Mouse (Mus musculus) thymus, postnatal 4 days (tissue): ENCODE results near the gene Mark3.

Experiments used
- DNase-seq: peaks from one replicate; pipeline ENCODE4 v3.0.0; 2021

Gene Mark3

DNA sequence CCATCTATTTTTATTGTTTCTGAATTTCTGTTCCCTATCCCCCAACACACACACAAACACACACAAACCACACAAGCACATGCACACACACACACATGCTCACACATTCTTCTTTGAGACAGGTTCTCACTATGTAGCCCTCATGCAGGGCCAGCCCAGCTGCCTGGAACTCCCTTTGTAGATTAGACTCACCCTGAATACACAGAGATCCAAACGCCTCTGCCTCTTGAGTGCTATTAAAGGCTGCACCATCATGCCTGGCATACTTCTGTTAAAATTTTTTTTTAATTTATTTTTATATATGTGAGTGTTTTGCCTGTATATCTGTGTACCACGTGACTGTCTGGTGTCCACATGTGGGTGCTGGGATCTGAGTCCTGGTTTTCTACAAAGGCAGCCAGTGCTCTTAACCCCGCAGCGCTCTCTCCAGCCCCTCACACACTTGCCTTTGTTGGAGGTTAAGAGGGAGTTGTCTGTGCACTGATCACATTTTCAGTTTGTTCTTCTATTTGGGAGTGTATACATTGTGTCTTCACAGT lies 12.0 kb upstream of the Mark3 start:
- no peak for DNase-seq

DNA sequence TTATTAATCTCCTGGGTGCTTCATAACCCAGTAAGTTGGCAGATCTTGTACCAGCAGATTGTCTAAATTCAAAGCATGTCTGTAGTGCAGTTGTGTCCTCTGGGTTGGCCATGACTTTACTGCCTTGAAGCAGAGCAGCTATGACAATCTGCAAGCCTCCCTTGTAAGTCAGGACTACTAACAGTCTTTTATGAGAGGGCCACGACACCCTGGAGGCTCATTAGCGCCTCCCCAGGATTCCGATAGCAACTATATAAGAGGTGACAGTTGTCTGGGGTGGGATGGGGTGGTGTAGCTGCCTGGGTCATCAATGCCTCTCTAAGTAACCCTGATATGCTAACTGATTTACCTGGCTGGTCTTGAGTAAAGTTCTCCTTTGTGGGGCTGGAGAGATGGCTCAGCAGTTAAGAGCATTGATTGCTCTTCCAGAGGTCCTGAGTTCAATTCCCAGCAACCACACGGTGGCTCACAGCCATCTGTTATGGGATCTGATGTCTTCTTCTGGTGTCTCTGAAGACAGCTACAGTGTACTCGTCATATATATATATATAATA lies 11.2 kb upstream of the Mark3 start:
- no peak for DNase-seq

DNA sequence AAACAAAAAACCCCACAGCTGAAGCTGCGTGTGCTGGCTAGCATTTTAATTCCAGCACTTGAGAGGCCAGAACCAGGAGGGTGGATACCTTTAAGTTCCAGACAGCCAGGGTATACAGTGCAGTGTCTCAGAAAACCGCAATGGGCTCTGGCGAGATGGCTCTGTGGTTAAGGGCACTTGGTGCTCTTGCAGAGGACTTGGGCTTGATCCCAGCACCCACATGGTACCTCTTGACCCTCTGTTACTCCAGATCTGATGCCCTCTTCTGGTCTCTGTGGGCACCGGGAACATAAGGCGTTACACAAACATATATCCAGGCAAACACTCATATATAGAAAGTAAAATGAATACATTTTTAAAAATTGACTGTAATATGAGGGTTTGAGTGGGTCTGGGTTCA lies 9.0 kb upstream of the Mark3 start:
- no peak for DNase-seq

DNA sequence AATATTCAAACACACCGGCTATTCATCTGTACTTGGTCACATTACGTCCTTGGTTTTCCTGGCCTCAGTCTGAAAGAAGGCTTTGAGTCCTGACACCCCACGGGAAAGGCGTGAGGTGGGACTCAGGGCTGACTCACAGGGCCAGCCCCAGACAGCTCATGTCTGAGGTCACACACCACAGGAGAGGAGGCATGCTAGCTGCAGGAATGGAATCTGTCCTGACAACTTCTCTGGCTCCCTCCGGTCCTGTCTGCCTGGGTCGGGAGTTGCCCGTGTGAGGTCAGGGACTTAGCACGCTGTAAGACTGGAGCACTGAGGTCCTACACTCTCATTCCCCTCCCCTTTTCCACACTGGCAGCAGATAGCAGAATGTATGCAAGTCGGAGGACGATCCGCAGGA lies 5.5 kb upstream of the Mark3 start:
- DNase-seq = no peak

DNA sequence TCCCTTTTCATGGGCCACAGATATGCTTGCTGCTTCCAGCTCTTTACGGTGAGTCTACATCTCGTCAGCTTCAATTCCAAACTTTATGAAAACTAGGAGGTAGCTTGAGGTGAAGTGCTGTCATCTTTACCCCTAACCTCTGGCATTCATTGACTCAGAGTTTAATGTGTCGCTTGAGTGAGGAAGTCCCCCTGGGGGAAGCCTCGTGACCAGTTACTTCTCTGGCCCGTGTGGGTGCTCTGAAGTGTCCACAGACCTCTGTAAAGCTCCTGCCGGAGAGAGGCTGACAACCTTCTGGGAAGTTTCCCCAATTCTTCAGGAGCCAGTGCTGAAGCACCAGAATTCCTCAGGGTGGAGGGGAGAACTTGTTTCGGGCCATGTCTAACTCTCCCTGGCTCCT lies 1.9 kb upstream of the Mark3 start:
- no peak for DNase-seq

DNA sequence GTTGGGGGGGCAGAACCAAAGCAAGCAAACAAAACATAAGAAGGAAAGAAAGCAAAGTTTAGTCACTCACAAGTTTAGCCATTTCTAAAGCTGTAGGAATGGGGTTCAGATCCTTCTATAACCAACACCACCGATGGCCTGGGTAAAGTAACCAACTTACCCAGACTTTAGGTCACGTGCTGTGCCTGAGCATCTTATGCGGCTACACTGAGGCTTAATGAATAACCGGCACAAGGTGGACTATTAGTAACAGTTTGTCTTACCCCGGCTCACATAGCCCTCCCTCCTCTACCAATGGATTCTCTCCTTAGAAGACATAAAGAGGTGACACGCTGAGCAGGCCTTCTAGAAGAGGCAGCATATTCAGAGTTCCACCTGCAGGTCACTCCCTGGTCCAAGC lies 1.0 kb upstream of the Mark3 start:
- no peak for DNase-seq

DNA sequence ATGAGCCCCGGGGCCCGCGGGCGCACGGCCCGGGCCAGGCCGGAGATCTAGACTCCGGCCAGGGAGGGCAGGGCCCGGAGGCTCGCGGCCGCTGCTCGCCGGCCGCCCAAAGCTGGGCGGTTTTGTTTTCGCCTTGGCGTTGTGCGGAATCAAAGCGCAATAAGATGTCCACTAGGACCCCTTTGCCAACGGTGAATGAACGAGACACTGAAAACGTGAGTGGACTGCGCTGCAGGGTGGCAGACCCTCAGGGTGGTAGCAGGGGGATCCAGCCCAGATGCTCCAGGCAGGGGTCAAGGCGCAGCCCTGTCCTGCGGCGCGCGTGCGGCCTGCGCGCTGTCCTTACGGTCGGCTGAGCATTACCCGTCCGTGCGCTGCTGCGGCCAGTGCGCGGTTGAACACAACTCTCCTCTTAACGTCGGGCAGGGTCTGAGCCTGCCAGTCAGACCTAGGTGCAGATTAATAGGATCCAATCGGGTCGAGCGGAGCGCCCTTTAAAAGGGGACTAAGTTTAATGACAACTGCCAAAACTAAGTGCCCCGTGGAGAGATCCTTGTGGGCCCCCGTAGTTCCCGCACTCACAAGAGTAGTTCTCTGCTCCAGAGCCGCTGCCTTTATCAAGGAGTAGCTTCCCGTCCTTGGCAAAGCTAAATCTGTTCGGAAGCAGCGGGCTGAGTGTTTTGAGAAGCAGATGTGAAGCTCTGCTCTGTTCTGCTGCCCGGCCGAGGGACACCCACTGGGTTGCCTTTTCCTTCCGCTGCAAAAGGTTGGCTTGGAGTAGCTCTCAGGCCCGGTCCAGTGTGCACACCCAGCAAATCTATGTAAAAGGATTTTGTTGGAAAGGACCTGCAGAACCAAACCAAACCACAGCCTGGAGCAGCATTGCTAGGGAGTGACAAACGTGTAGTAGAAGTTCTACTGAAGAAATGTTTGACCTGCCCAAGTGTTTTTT lies 840 bp downstream of the Mark3 start:
- DNase-seq = peak; percentile 38

DNA sequence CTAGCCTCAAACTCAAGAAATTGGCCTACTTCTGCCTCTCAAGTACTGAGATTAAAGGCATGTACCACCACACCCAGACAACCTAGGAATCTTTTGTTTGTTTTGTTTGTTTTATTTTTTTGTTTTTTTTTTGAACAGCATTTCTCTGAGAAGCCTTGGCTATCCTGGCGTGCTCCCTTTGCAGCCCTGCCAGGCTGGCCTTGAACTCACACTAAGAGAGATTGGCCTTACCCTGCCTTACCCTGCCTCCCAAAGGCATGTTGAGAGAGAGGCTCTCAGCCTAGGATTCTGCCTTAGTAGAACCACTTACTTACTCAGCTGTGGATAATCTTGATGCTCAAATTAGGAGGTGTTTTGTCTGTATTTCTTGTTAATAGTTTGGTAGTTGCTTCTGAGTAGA lies 8.7 kb downstream of the Mark3 start:
- DNase-seq = no peak

DNA sequence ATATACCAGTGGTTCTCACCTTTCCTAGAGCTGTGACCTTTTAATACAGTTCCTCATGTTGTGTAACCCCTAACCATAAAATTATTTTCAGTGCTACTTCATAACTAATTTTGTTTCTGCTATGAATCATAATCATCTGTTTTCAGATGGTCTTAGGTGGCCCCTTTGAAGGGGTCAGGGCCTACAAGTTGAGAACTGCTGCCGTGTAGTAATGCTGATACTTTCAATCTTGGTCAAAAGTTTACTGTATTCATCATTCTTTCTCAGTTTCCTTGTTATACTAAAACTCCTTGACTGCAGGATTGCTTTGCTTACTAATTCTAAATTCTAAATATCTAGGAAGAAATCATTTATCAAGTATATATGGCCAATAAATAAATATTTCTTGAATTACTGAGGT lies 10.1 kb downstream of the Mark3 start:
- no peak for DNase-seq

DNA sequence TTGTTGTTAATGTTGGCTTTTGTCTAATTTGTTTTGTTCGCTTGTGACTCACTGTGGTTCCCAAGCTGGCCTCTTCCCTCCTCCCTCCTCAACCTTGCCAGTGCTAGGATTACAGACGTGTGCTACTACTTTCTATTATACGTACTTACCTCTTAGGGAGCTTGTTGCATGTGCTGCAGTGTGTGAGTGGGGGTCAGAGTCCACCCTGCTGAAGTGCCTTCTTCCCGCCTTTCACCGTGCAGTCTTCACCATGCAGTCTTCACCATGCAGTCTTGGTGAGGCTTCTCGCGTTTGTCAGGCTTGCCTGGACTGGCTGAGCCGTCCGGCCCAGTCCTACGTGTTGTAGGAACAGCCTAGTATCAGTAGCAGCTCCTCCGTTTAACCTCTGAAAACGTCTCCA lies 12.9 kb downstream of the Mark3 start:
- DNase-seq = no peak

DNA sequence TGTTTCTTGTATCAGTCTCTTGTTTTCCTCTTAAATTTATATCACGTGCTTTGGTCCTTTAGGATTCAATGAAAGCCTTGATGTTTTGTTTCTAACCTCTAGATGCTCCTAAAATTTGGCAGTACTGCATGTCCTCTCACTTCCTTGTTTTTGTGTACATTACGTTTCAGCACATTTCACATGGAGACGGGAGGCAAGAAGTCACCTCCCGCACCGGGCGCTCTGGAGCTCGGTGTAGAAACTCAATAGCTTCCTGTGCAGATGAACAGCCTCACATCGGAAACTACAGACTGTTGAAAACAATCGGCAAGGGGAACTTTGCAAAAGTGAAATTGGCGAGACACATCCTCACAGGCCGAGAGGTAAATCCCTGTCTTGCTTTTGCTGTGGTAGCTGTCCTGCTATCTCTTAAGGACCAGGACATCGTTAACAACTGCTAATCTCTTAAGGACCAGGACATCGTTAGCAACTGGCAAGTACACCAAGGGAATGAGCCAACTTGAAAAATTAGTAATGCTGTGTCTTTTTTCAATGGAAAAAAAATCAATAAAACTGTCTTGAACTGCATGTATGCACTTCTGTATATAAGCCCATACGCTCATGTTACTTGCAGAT lies 18.2 kb downstream of the Mark3 start:
- DNase-seq = no peak

DNA sequence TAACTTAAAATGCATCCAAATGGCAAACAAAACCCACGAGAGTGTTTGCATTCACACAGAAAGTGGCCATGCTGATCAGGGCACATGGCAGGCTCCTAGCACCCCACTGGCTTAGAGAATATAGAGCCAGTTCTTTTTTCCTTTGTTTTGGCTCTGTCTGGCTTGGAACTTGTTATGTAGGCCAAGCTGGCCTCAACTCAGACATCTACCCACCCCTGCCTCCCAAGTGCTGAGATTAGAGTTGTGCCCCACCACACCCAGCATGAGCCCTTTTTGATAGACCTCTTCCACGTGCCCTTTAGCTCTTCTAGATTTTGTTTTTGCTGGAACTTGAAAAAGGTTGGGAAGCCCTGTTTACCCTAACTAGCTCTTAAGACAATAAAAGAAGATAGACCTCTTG lies 19.5 kb downstream of the Mark3 start:
- DNase-seq = no peak

DNA sequence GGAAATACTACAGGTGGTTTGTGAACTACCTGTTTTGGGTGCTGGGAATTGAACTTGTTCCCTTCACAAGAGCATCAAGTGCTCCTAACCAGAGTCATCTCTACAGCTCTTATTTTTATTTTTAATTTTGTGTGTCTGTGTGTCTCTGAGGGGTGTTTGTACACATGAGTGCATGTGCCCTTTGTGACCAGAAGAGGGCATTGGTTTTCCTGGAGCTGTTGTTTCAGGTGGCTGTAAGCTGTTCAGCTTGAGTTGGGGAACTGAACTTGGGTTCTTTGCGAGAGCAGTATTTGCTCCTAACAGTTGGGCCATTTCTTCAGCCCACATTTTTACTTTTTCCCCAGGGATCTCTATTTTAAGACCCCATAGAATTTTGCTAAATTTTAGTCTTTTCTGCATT lies 23.0 kb downstream of the Mark3 start:
- no peak for DNase-seq

DNA sequence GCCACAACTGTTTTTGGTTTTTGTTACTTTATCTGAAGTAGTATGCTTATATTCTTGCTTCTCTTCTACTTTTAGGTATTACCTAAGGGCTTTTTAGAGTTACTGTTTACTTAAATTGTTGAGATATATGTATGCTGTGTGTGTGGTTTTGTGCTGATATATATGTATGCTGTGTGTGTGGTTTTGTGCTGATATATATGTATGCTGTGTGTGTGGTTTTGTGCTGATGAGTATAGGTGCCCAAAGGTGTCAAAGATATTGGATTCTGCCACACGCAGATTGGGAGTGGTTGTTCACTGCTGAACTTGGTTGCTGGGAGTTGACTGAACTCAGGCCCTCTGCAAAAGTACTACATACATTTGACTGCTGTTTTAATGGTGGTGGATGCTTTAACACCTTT lies 24.6 kb downstream of the Mark3 start:
- DNase-seq = no peak

DNA sequence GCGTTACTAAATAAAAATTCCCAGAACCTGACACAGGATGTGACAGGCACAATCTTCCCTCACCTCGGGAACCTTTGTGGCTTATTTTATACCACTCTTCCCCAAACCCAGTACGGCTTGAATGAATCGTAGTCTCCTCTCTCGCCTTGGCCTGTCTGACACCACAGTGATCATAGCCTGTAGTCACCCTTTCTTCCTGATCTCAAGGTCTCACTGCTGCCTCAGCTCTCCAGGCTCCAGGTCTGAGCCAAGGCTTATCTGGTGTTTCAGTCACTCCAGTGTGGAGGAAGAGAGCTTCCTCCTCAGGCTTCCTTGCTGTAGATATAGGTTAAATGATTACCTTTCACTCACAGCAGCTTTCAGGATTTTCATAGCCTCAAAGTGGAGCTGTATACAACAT lies 25.3 kb downstream of the Mark3 start:
- no peak for DNase-seq

DNA sequence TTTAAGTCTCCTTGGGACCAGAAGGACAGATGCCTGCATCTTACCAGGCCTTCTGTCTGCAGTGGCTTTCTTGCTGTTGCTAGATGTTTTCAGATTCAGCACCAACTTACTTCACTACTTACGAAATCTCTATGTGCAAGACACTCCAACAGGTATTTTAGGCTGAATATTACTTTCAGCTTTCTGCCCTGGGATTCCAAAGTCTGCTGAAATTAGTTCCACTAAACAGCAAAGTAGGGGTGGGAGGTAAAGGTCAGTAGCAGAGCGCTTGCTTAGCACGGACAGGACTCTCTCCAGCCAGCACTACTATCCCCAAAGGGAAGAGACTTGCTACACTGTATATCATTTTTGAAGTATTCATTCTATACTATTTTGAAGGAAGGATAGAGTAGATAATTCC lies 29.5 kb downstream of the Mark3 start:
- DNase-seq = no peak

DNA sequence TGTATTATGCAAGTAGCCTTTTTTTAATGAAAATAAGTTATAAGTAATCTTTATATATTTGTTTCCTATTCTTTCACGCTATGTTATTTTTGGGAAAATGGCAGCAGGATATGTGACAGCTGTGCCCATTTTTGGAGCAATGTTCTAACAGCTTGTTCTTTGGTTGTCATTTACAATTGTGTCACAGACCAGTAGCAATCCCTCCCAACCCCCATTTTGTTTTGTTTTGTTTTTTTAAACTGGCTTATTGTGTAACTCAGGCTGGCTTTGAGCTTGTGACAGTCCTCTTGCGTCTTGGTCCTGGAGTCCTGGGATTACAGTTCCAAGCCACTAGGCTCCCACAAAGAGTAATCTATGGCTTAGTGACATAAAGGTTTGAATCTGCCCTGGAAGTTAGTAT lies 31.3 kb downstream of the Mark3 start:
- DNase-seq = no peak

DNA sequence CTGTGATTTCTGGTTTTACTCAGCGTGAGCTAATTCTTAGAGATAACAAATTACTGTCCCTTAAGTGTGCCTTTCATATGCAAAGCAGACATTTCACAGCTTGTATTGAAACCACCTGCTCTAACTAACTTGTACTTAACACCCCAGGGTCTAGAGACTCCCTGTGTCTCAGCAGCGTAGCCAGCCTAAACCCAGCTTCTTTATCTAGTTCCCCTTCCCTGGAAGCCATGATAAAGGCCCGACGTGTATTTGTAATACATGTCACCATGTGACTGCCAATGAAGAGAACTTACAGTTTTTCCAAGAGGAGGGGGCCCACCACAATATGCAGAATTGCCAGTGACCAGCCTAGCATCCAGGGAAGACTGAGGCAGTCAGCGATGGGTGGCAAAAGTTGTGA lies 33.7 kb downstream of the Mark3 start:
- DNase-seq = no peak

DNA sequence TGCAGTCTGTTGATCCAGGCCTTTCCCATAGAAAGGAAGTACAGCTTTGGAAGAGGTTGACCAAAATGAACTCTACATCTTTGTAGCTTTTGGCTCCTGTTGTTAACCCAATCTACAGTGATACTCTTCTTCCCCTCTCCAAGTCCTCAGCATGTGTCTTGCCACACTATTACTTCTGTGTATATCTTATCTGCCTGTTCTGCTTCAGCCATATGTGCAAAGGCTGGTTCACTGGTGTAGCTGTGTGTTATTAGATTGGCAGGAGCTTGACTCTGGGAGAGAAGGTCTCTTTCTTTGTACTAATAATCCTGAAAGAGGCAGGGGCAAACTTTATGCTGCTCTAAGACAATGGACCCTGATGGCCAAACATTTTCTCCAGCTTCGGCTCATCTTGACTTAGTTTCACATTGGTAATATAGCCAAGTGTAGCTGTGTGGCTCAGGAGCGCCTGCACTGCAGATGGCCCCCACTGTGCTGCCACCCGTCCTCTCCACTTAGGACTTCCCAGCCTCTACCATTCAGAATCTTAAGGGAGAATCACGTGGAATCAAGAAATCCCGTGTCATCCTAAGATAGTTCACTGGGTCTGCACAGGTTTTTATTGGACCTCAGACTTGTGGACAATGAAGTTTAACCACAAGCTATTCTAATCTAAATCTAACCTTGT lies 40.3 kb downstream of the Mark3 start:
- no peak for DNase-seq

DNA sequence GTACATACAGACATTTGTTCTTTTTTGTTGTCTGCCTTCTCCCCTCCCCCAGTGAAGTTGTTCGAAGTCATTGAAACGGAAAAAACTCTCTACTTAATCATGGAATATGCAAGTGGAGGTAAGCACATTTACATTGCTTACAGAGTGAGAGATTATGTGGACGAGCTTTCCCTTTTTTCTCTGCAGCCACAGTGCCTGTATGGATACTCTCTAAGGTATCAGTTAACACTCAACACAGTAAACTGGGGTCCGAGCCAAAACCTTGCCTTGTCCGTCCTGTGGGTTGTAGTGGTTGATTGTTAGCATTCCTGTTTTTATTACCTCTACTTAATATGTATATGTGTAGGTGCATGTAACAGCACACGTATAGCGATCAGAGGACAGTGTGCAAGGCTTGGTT lies 43.9 kb downstream of the Mark3 start:
- no peak for DNase-seq

DNA sequence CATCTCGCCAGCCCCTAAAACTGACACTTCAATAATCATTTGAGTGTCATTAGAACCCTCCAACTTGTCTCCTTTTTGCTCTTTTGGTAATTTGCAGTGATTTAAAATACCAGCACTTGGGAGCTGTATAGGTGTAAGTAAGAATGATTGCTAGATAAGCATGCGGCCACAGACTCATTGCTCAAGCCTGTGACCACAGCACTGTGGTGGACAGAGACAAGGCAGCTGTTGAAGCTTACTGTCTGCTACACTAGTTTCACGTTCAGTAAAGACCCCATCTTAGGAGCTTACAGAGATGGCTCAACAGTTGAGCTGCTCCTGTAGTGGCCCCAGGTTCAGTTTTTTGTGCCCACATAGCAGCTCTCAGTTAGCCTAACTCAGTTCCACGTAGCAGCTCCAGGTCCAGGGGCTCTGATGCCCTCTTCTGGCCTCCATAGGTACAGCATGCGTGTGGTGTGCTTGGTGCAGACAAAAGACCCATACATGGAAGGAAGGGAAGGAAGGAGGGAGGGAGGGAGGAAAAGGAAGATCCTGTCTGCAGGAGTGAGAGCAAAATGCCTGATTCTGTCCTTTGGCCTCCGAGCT lies 73.8 kb downstream of the Mark3 start:
- DNase-seq = peak; percentile 73

DNA sequence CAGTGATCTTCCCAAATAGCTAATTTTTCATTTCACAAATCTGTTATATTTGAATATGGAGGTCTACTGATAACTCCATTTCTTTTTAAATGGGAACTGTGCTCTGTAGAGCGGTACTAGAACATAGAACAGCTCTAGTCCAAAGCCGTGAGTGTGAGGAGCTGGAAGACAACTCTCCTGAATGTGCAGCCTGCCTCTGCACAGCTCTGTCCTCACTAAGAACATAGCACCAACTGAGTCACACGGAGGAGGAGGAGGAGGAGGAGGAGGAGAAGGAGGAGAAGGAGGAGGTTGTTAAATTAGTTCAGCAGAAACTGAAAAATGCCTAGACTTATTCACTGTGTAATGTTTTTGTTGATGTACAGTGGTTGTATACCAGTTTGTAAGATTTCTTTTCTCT lies 78.6 kb downstream of the Mark3 start:
- no peak for DNase-seq

DNA sequence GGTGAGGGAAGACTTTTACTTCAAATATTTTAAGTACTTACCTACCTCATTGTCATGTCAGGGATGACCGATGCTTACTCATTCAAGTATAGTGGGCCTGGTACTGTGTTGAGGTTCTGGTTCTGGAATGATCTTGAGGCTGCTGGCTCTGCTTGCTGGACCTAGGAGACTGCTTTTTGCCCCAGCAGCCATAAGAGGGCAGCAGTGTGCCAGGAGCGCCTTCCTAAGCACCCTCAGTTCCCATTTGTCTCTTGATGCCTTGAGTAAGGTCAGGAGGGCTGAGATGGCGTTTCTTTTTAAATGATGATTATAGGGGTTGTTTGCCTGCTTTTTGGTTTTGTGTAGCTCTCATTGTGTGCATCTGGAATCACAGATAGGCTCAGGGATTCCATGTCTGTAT lies 79.1 kb downstream of the Mark3 start:
- DNase-seq = peak; percentile 78
